Mouse (Mus musculus): ENCODE measurements around the gene Canx. TPM values are rescaled to one million over a fixed set of nuclear protein-coding genes. Genes with fewer than 3 reads are reported as not detected.

The Canx gene
- total RNA-seq, 2 experiments from 2014 or later: 104 to 133 TPM

GRCm38 (mm10) chr11:50248473-50249171 is 76.9 kb downstream of the Canx start:
- DNase-seq: no peak
- intact Hi-C loops (cut with DNase I; ENCODE audit: low total_unique reads): no loop called here

GRCm38 (mm10) chr11:50245269-50245668 is 80.2 kb downstream of the Canx start:
- no peak for DNase-seq
- intact Hi-C loops (cut with DNase I; ENCODE audit: low total_unique reads): no loop called here

Small RNA genes lying within 50 kb of the gene (microRNA-seq; reads per million reads assigned to microRNA genes)
- gene Mir804: 0 reads per million in 2 experiments

Other genes starting within 250 kb of the Canx start
- 10 to 100 TPM; 22.7 to 23.4 TPM for gene Tbc1d9b, start 194.3 kb downstream of the Canx start, total RNA-seq (2021)
- 1 to 10 TPM; 5.0 to 5.4 TPM for gene Mrnip, start 151.2 kb downstream of the Canx start, total RNA-seq (2021)
- 100 to 1,000 TPM; 217 to 261 TPM for gene Sqstm1, start 114.8 kb downstream of the Canx start, total RNA-seq (2021)
- 10 to 100 TPM; 24.8 to 25.5 TPM for gene Mgat4b, start 114.8 kb downstream of the Canx start, total RNA-seq (2021)
- gene Ltc4s, start 87.1 kb downstream of the Canx start, total RNA-seq (2021): 1 to 10 TPM; 1.9 to 2.0 TPM
- gene Maml1, start 33.4 kb downstream of the Canx start, total RNA-seq (2021): 1 to 10 TPM; 9.0 to 9.1 TPM
- gene Cby3, start 28.8 kb upstream of the Canx start, total RNA-seq (2021): not detected
- gene Hnrnph1, start 51.3 kb upstream of the Canx start, total RNA-seq (2021): 10 to 100 TPM; 77.9 to 81.6 TPM
- gene Rufy1, start 105.5 kb upstream of the Canx start, total RNA-seq (2021): 10 to 100 TPM; 17.4 to 18.2 TPM

All from gastrocnemius, postnatal 14 days (tissue).